Mouse (Mus musculus) liver, adult 2 months (tissue): ENCODE measurements around the gene Txnrd1. TPM values are rescaled to one million over a fixed set of nuclear protein-coding genes. Genes with fewer than 3 reads are reported as not detected.

Experiments
- DNase-seq: peaks from one replicate; pipeline ENCODE4 v3.0.0-alpha.2; 2011; ENCODE audit warnings: low read depth, low spot score; ENCODE audit errors: extremely low read depth
- H3K27ac ChIP-seq: fragments of 200-500 bp; replicated peaks from 2 replicates; pipeline ENCODE4 v1.5.1; 2012; ENCODE audit warnings: low read depth, mild to moderate bottlenecking, control low read depth, inconsistent platforms, low read length; ENCODE audit not compliant: insufficient read depth
- H3K27me3 ChIP-seq: fragments of 200-500 bp; 2 replicates; pipeline ENCODE4 v1.6.1; 2012; ENCODE audit warnings: mild to moderate bottlenecking, moderate library complexity, low read length, inconsistent platforms; ENCODE audit not compliant: control insufficient read depth, insufficient read depth
- H3K36me3 ChIP-seq: fragments of 200-500 bp; 2 replicates; pipeline ENCODE4 v1.6.1; 2012; ENCODE audit warnings: low read length, inconsistent platforms; ENCODE audit not compliant: control insufficient read depth, insufficient read depth
- H3K4me1 ChIP-seq: fragments of 200-500 bp; 2 replicates; pipeline ENCODE4 v1.6.1; 2011; ENCODE audit warnings: low read length; ENCODE audit not compliant: control insufficient read depth, insufficient read depth
- H3K4me3 ChIP-seq: fragments of 200-500 bp; 2 replicates; pipeline ENCODE4 v1.5.1; 2011; ENCODE audit warnings: low read depth, mild to moderate bottlenecking, control low read depth, low read length, moderate library complexity; ENCODE audit not compliant: insufficient read depth
- H3K79me2 ChIP-seq: fragments of 200-500 bp; 2 replicates; pipeline ENCODE4 v1.6.1; 2012; ENCODE audit warnings: inconsistent platforms, mild to moderate bottlenecking, low read length, moderate library complexity; ENCODE audit not compliant: control insufficient read depth, insufficient read depth
- H3K9ac ChIP-seq: fragments of 200-500 bp; 2 replicates; pipeline ENCODE4 v1.6.1; 2012; ENCODE audit warnings: low read depth, mild to moderate bottlenecking, control low read depth, inconsistent platforms, low read length
- CTCF ChIP-seq: fragments of 200-500 bp; IDR thresholded peaks from 2 replicates; pipeline ENCODE4 v1.5.1; 2011; ENCODE audit warnings: low read depth, low read length, control low read depth
- POLR2A ChIP-seq: fragments of 200-500 bp; IDR thresholded peaks from 2 replicates; pipeline ENCODE4 v1.6.1; 2011; ENCODE audit warnings: low read length, control low read depth; ENCODE audit not compliant: insufficient read depth; ENCODE audit errors: extremely low read depth
- WGBS: fragments of 180-500 bp; shearing (Covaris S2); methylation state at CpG from one replicate; pipeline ENCODE4 v1.1.7; 2018; 5-methylcytosine and 5-hydroxymethylcytosine counted together
- polyA plus RNA-seq: library from polyadenylated mRNA; depleted of rRNA; stranded (reverse); fragments of >200 nt; gene quantifications from 2 replicates; pipeline ENCODE4 v1.2.3, GENCODE M21; 2012
- total RNA-seq: library from RNA; depleted of rRNA; stranded (reverse); fragments of >200 nt; gene quantifications from 2 replicates; pipeline ENCODE4 v1.2.3, GENCODE M21; 2014

Txnrd1 gene
- total and polyA plus RNA-seq, 2 experiments, result 50.4 to 71.2 TPM

GRCm38 (mm10) chr10:82913238-82913637 lies 79.5 kb downstream of the Txnrd1 start:
- Histone ChIP-seq H3K36me3 (no peaks in the 10 kb centered on the region), H3K4me3 (no peak overlapping the region), H3K4me1 (no peaks in the 10 kb centered on the region), H3K9ac (no peak overlapping the region), H3K27ac (no peak overlapping the region), H3K79me2 (no peaks in the 10 kb centered on the region), H3K27me3 (no peaks in the 10 kb centered on the region)
- 50% methylated on average over 4 of the region's 4 CpGs for WGBS
- DNase-seq, result no peak
- TF ChIP-seq POLR2A (no peak), CTCF (no peak)

GRCm38 (mm10) chr10:82913772-82914171 lies 80.0 kb downstream of the Txnrd1 start:
- no peak for DNase-seq
- Histone ChIP-seq H3K27ac (no peak overlapping the region), H3K36me3 (no peaks in the 10 kb centered on the region), H3K9ac (no peak overlapping the region), H3K4me3 (no peak overlapping the region), H3K79me2 (no peaks in the 10 kb centered on the region), H3K4me1 (no peaks in the 10 kb centered on the region), H3K27me3 (no peaks in the 10 kb centered on the region)
- WGBS, result 78% methylated on average over 6 of the region's 6 CpGs
- no peak for TF ChIP-seq CTCF
- no peak for TF ChIP-seq POLR2A

GRCm38 (mm10) chr10:82918675-82919074 lies 84.9 kb downstream of the Txnrd1 start:
- H3K36me3 ChIP-seq, result no peaks in the 10 kb centered on the region
- TF ChIP-seq POLR2A, result no peak
- TF ChIP-seq CTCF, result no peak
- no peaks in the 10 kb centered on the region for H3K79me2 ChIP-seq
- no peak overlapping the region for H3K9ac ChIP-seq
- no peak for DNase-seq
- no peaks in the 10 kb centered on the region for H3K4me1 ChIP-seq
- H3K4me3 ChIP-seq, result no peak overlapping the region
- H3K27me3 ChIP-seq, result no peaks in the 10 kb centered on the region
- WGBS, result 54% methylated on average over 2 of the region's 2 CpGs
- H3K27ac ChIP-seq, result no peak overlapping the region

GRCm38 (mm10) chr10:82919404-82919980 lies 85.7 kb downstream of the Txnrd1 start:
- Histone ChIP-seq H3K27me3 (no peaks in the 10 kb centered on the region), H3K9ac (no peak overlapping the region), H3K79me2 (no peaks in the 10 kb centered on the region), H3K4me1 (no peaks in the 10 kb centered on the region), H3K4me3 (no peak overlapping the region), H3K36me3 (no peaks in the 10 kb centered on the region), H3K27ac (no peak overlapping the region)
- no peak for TF ChIP-seq CTCF
- TF ChIP-seq POLR2A, result no peak
- no peak for DNase-seq
- 86% methylated on average over 4 of the region's 4 CpGs for WGBS

GRCm38 (mm10) chr10:82923547-82923946 lies 89.8 kb downstream of the Txnrd1 start:
- Histone ChIP-seq H3K4me1 (no peaks in the 10 kb centered on the region), H3K4me3 (no peak overlapping the region), H3K36me3 (no peaks in the 10 kb centered on the region), H3K27me3 (no peaks in the 10 kb centered on the region), H3K27ac (no peak overlapping the region), H3K9ac (no peak overlapping the region), H3K79me2 (no peaks in the 10 kb centered on the region)
- 50% methylated on average over 3 of the region's 3 CpGs for WGBS
- no peak for TF ChIP-seq POLR2A
- no peak for DNase-seq

- Histone ChIP-seq H3K27me3 (no peaks in the 10 kb centered on the region), H3K36me3 (no peaks in the 10 kb centered on the region), H3K4me3 (no peak overlapping the region), H3K27ac (no peak overlapping the region), H3K9ac (no peak overlapping the region), H3K79me2 (no peaks in the 10 kb centered on the region), H3K4me1 (no peaks in the 10 kb centered on the region)
- DNase-seq, result no peak
- TF ChIP-seq POLR2A, result no peak
- no peak for TF ChIP-seq CTCF
- 95% methylated on average over 2 of the region's 2 CpGs for WGBS
These were observed 91.0 kb downstream of the Txnrd1 start for GRCm38 (mm10) chr10:82924750-82925149.
